Mouse (Mus musculus) telencephalon, adult 2 months (tissue): ENCODE data around the gene Gm49027.

ENCODE experiments used
- DNase-seq: peaks from one replicate; pipeline ENCODE4 v3.0.0-alpha.2; 2011; ENCODE audit warnings: low read depth, low spot score

Gene Gm49027

GRCm38 (mm10) chr5:123501973-123502372 lies 23.3 kb downstream of the Gm49027 start:
- no peak for DNase-seq

GRCm38 (mm10) chr5:123499717-123500116 lies 25.6 kb downstream of the Gm49027 start:
- DNase-seq = peak; percentile 45

GRCm38 (mm10) chr5:123489935-123490334 lies 35.4 kb downstream of the Gm49027 start:
- DNase-seq = no peak

- no peak for DNase-seq
Observed at GRCm38 (mm10) chr5:123489112-123489785, 36.0 kb downstream of the Gm49027 start, which contains the start of the genes Lrrc43 and Il31. TSS of gene Lrrc43 (plus strand) at chr5:123489305. TSS of gene Il31 (minus strand) at chr5:123489489.

GRCm38 (mm10) chr5:123487659-123488395 lies 37.5 kb downstream of the Gm49027 start:
- no peak for DNase-seq

GRCm38 (mm10) chr5:123473817-123474216 lies 51.5 kb downstream of the Gm49027 start:
- no peak for DNase-seq

GRCm38 (mm10) chr5:123470784-123471400 lies 54.4 kb downstream of the Gm49027 start:
- DNase-seq = no peak

- no peak for DNase-seq
Observed at GRCm38 (mm10) chr5:123464638-123465037, 60.6 kb downstream of the Gm49027 start.
